16 mouse cellular contexts compared by ENCODE assay signal in the genomic region with DNA sequence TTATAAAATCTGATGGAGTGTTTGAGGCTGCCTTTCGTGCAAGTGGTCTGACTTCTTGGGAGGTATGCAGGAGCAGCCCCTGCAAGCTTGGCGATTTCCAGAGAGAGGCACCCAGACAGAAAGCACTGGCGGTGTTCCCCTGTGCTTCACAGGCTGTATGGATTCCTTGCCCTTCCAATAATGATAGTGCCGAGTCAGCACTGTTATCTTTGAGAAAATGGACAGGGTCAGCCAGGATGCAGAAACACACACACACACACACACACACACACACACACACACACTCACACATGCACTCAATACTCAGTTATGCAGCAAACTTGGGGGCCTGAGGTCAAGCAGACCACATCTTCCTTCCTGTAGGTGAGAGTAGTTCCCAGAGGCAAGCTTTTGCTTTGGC.
A peak's percentile ranks its signal among the peaks of the same experiment; 100 is the strongest.
DNase-seq lines count a peak whose midpoint lies in the region; ATAC-seq and TF ChIP-seq lines count a peak whose summit lies in the region.
"Had no signal": no experiment of that assay in that cellular context is flagged by ENCODE, and none has a peak within 500 bp of the region (broad histone marks: within the 10 kb centered on the region; RNA-seq: fewer than 3 reads in every experiment).

No protein-coding gene starts in this region.

- H3K4me2 ChIP-seq in kidney, embryonic 16.5 days (replicated peaks; ENCODE audit: low read depth, low read length) = no peak overlapping the region
- no peak overlapping the region for H3K4me2 ChIP-seq in lung, postnatal 0 days (replicated peaks; ENCODE audit: low read depth, low read length)
- 0 out of 2 replicates have a peak overlapping the region, but pooled peaks have one; percentile 19 for H3K4me2 ChIP-seq in intestine, embryonic 15.5 days (replicated peaks)
- H3K4me2 ChIP-seq: heart, embryonic 12.5 days; liver, embryonic 13.5 days; midbrain, embryonic 15.5 days had no signal

- peaks cover 32% of the 10 kb centered on the region for H3K4me1 ChIP-seq in kidney, embryonic 16.5 days (ENCODE audit: insufficient read depth, low read length)
- peaks cover 40% of the 10 kb centered on the region; the same call in 1 of the 2 replicates for H3K4me1 ChIP-seq in lung, postnatal 0 days (ENCODE audit: insufficient read depth, low read depth, low read length)
- peaks cover 24% of the 10 kb centered on the region for H3K4me1 ChIP-seq in intestine, embryonic 15.5 days (replicated peaks)
- H3K4me1 ChIP-seq in forebrain, embryonic 10.5 days = peaks cover 22% of the 10 kb centered on the region
- H3K4me1 ChIP-seq: liver, embryonic 13.5 days had no signal

- DNase-seq in kidney, adult 18-20 months = no peak
- no peak for DNase-seq in lung, postnatal 0 days (ENCODE audit: low spot score)
- DNase-seq in lung, postnatal 14 days = no peak
- peak; percentile 26 for DNase-seq in yolk sac, embryonic 10.5 days (ENCODE audit: low spot score)
- no peak for DNase-seq in left cerebral cortex, postnatal 25 days (ENCODE audit: low spot score in 2 of 2)
- DNase-seq in forebrain, embryonic 10.5 days (ENCODE audit: extremely low spot score, low spot score) = no peak
- DNase-seq: adrenal gland, postnatal 25 days; cerebellum, adult 2 months; liver, embryonic 13.5 days; retina, postnatal 1 day had no signal

- WGBS in kidney, embryonic 16.5 days = 39% methylated on average over 4 of the region's 4 CpGs
- WGBS in lung, postnatal 0 days = 28% methylated on average over 4 of the region's 4 CpGs
- WGBS in intestine, embryonic 15.5 days = 25% methylated on average over 4 of the region's 4 CpGs
- 73% methylated on average over 4 of the region's 4 CpGs for WGBS in forebrain, embryonic 10.5 days

- no peak for ATAC-seq in kidney, embryonic 16.5 days (ENCODE audit: low FRiP score, low TSS enrichment)
- no peak for ATAC-seq in lung, postnatal 0 days
- ATAC-seq in intestine, embryonic 15.5 days = peak; percentile 26; the same call in 1 of the 2 replicates
- ATAC-seq: forebrain, embryonic 14.5 days; hindbrain, embryonic 16.5 days; midbrain, embryonic 15.5 days had no signal

- H3K27ac ChIP-seq in kidney, embryonic 16.5 days (ENCODE audit: low read length) = peak overlapping the region; percentile 70
- H3K27ac ChIP-seq in lung, postnatal 0 days (ENCODE audit: low read length) = 0 out of 2 replicates have a peak overlapping the region, but pooled peaks have one; percentile 20
- peak overlapping the region; percentile 51; the same call in 1 of the 2 replicates for H3K27ac ChIP-seq in intestine, embryonic 15.5 days
- H3K27ac ChIP-seq in forebrain, embryonic 10.5 days = no peak overlapping the region
- H3K27ac ChIP-seq: liver, embryonic 13.5 days; midbrain, embryonic 15.5 days had no signal

- H3K36me3 ChIP-seq in kidney, embryonic 16.5 days (ENCODE audit: insufficient read depth, low read length) = no peaks in the 10 kb centered on the region
- no peaks in the 10 kb centered on the region for H3K36me3 ChIP-seq in lung, postnatal 0 days (ENCODE audit: insufficient read depth, low read length)
- no peaks in the 10 kb centered on the region for H3K36me3 ChIP-seq in intestine, embryonic 15.5 days
- no peaks in the 10 kb centered on the region for H3K36me3 ChIP-seq in forebrain, embryonic 10.5 days (replicated peaks)
- H3K36me3 ChIP-seq: heart, embryonic 12.5 days; liver, embryonic 13.5 days; midbrain, embryonic 15.5 days had no signal

- H3K9me3 ChIP-seq in kidney, embryonic 16.5 days (ENCODE audit: low read length) = no peaks in the 10 kb centered on the region
- no peaks in the 10 kb centered on the region for H3K9me3 ChIP-seq in lung, postnatal 0 days (ENCODE audit: low read length)
- no peaks in the 10 kb centered on the region for H3K9me3 ChIP-seq in intestine, embryonic 15.5 days
- H3K9me3 ChIP-seq in forebrain, embryonic 10.5 days = no peaks in the 10 kb centered on the region
- H3K9me3 ChIP-seq: liver, embryonic 13.5 days; midbrain, embryonic 15.5 days had no signal

- no peak for TF ChIP-seq EP300 in lung, postnatal 0 days (IDR thresholded peaks at IDR 0.05)

- no peaks in the 10 kb centered on the region for H3K27me3 ChIP-seq in kidney, embryonic 16.5 days (ENCODE audit: insufficient read depth, low read length)
- H3K27me3 ChIP-seq in lung, postnatal 0 days (replicated peaks; ENCODE audit: insufficient read depth, low read length) = no peaks in the 10 kb centered on the region
- no peaks in the 10 kb centered on the region for H3K27me3 ChIP-seq in intestine, embryonic 15.5 days (replicated peaks)
- H3K27me3 ChIP-seq in forebrain, embryonic 10.5 days (ENCODE audit: poor library complexity, severe bottlenecking) = no peaks in the 10 kb centered on the region
- H3K27me3 ChIP-seq: heart, embryonic 12.5 days; liver, embryonic 13.5 days; midbrain, embryonic 15.5 days had no signal

- H3K9ac ChIP-seq in kidney, embryonic 16.5 days (replicated peaks; ENCODE audit: low read length) = no peak overlapping the region
- no peak overlapping the region for H3K9ac ChIP-seq in lung, postnatal 0 days (replicated peaks; ENCODE audit: low read depth)
- peak overlapping the region; percentile 3; the same call in 1 of the 2 replicates for H3K9ac ChIP-seq in intestine, embryonic 15.5 days
- H3K9ac ChIP-seq: heart, embryonic 12.5 days; liver, embryonic 13.5 days; midbrain, embryonic 15.5 days had no signal

- H3K4me3 ChIP-seq in kidney, embryonic 16.5 days (ENCODE audit: low read length) = no peak overlapping the region
- no peak overlapping the region for H3K4me3 ChIP-seq in lung, postnatal 0 days (ENCODE audit: low read depth, low read length)
- no peak overlapping the region for H3K4me3 ChIP-seq in intestine, embryonic 15.5 days (replicated peaks)
- no peak overlapping the region for H3K4me3 ChIP-seq in forebrain, embryonic 10.5 days
- H3K4me3 ChIP-seq: heart, embryonic 12.5 days; liver, embryonic 13.5 days; midbrain, embryonic 15.5 days had no signal

- intact Hi-C loops in left cerebral cortex, postnatal 25 days (cut with DNase I) = no loop called here

- no peak for TF ChIP-seq CTCF in lung, postnatal 0 days (IDR thresholded peaks at IDR 0.05)
